In genomic region chr7:49754767-49755166, GRCm38 (mm10) we compare ENCODE assay signal across 9 mouse cellular contexts. TPM values are rescaled to one million over a fixed set of nuclear protein-coding genes. Genes with fewer than 3 reads are reported as not detected.
DNase-seq lines count a peak whose midpoint lies in the region; ATAC-seq and TF ChIP-seq lines count a peak whose summit lies in the region.
"Had no signal": no experiment of that assay in that cellular context is flagged by ENCODE, and none has a peak within 500 bp of the region (broad histone marks: within the 10 kb centered on the region; RNA-seq: fewer than 3 reads in every experiment).

No protein-coding gene starts in this region.

- H3K4me3 ChIP-seq in kidney, embryonic 15.5 days (replicated peaks) = no peak overlapping the region
- no peak overlapping the region for H3K4me3 ChIP-seq in CH12.LX (replicated peaks in 1 of 3; ENCODE audit: low read depth in 2 of 3, low read length in 2 of 3, poor library complexity in 1 of 3)
- no peak overlapping the region for H3K4me3 ChIP-seq in forebrain, postnatal 0 days (ENCODE audit: low read depth, low read length)
- H3K4me3 ChIP-seq in layer of hippocampus, adult 2 months = no peak overlapping the region
- no peak overlapping the region for H3K4me3 ChIP-seq in midbrain, embryonic 12.5 days
- H3K4me3 ChIP-seq: embryonic facial prominence, embryonic 15.5 days had no signal

- no peaks in the 10 kb centered on the region for H3K79me2 ChIP-seq in CH12.LX (replicated peaks; ENCODE audit: control insufficient read depth, extremely low read depth, insufficient read depth, poor library complexity, severe bottlenecking)

- peaks cover 12% of the 10 kb centered on the region for H3K4me1 ChIP-seq in kidney, embryonic 15.5 days
- H3K4me1 ChIP-seq in CH12.LX (ENCODE audit: control insufficient read depth in 1 of 2, insufficient read depth in 2 of 2) = peaks cover 0 to 10% of the 10 kb centered on the region in 2 experiments; a peak in 2 of 4 replicates
- no peaks in the 10 kb centered on the region for H3K4me1 ChIP-seq in forebrain, postnatal 0 days (ENCODE audit: insufficient read depth)
- peaks cover 5% of the 10 kb centered on the region; the same call in 1 of the 2 replicates for H3K4me1 ChIP-seq in midbrain, embryonic 12.5 days

- in situ Hi-C loops in CH12.LX (cut with MboI; ENCODE audit: low pct_ligation_motif_present, low pct_unique_long_range_greater_than_20kb, low sequenced_read_pairs) = loop anchor here (5.0 to 10.0 kb wide), 2 partner anchors 137 to 280 kb away; no protein-coding TSS in a partner anchor

- no peak for TF ChIP-seq POLR2A in CH12.LX (IDR thresholded peaks at IDR 0.05; ENCODE audit: low read depth, low read length)

- no peak overlapping the region for H3K9ac ChIP-seq in kidney, embryonic 15.5 days
- H3K9ac ChIP-seq in CH12.LX (ENCODE audit: insufficient read depth, low read depth) = no peak overlapping the region
- no peak overlapping the region for H3K9ac ChIP-seq in forebrain, postnatal 0 days
- H3K9ac ChIP-seq in midbrain, embryonic 12.5 days (replicated peaks) = no peak overlapping the region
- H3K9ac ChIP-seq: embryonic facial prominence, embryonic 15.5 days had no signal

- no peak overlapping the region for H3K4me2 ChIP-seq in kidney, embryonic 15.5 days
- peak overlapping the region; percentile 89 for H3K4me2 ChIP-seq in CH12.LX (ENCODE audit: insufficient read depth, low read depth, poor library complexity, severe bottlenecking)
- H3K4me2 ChIP-seq in forebrain, postnatal 0 days (ENCODE audit: low read depth) = no peak overlapping the region
- H3K4me2 ChIP-seq in midbrain, embryonic 12.5 days (replicated peaks) = no peak overlapping the region
- H3K4me2 ChIP-seq: embryonic facial prominence, embryonic 15.5 days had no signal

- no peaks in the 10 kb centered on the region for H3K36me3 ChIP-seq in kidney, embryonic 15.5 days
- H3K36me3 ChIP-seq in CH12.LX (replicated peaks in 1 of 2; ENCODE audit: control insufficient read depth in 1 of 2, insufficient read depth in 1 of 2, low read length in 1 of 2) = no peaks in the 10 kb centered on the region
- H3K36me3 ChIP-seq in forebrain, postnatal 0 days (ENCODE audit: insufficient read depth) = no peaks in the 10 kb centered on the region
- H3K36me3 ChIP-seq in midbrain, embryonic 12.5 days = no peaks in the 10 kb centered on the region
- H3K36me3 ChIP-seq: embryonic facial prominence, embryonic 15.5 days had no signal

- H3K27me3 ChIP-seq in kidney, embryonic 15.5 days = peaks cover 36% of the 10 kb centered on the region
- no peaks in the 10 kb centered on the region for H3K27me3 ChIP-seq in CH12.LX (replicated peaks)
- peaks cover 52% of the 10 kb centered on the region for H3K27me3 ChIP-seq in forebrain, postnatal 0 days (ENCODE audit: insufficient read depth, low read length)
- peaks cover 75% of the 10 kb centered on the region for H3K27me3 ChIP-seq in midbrain, embryonic 12.5 days

- ATAC-seq in kidney, embryonic 15.5 days (replicated peaks; ENCODE audit: low FRiP score) = no peak
- ATAC-seq in forebrain, postnatal 0 days = 0 out of 2 replicates have a peak, but pooled peaks have one; percentile 19
- peak; percentile 16; the same call in 1 of the 2 replicates for ATAC-seq in midbrain, embryonic 12.5 days (ENCODE audit: low FRiP score, low read depth)

- no peak for TF ChIP-seq EP300 in CH12.LX (IDR thresholded peaks at IDR 0.05; ENCODE audit: low read length)

- dilution Hi-C loops in CH12.LX (cut with MboI; ENCODE audit: extremely low pct_ligation_motif_present, extremely low pct_unique_long_range_greater_than_20kb, low sequenced_read_pairs) = no loop called here

- peak; percentile 83 to 84 for TF ChIP-seq CTCF in CH12.LX (conservative IDR thresholded peaks at IDR 0.05 in 1 of 2, IDR thresholded peaks at IDR 0.05 in 1 of 2; ENCODE audit: low read depth in 2 of 2, low read length in 2 of 2)
- TF ChIP-seq CTCF in forebrain, postnatal 0 days (IDR thresholded peaks at IDR 0.05; ENCODE audit: low read depth) = peak; percentile 79
- TF ChIP-seq CTCF in layer of hippocampus, adult 2 months (conservative IDR thresholded peaks at IDR 0.05) = peak; percentile 97

- WGBS in kidney, embryonic 15.5 days = 7% methylated on average over 9 of the region's 9 CpGs
- 6% methylated on average over 9 of the region's 9 CpGs for WGBS in forebrain, postnatal 0 days
- 4% methylated on average over 9 of the region's 9 CpGs for WGBS in midbrain, embryonic 12.5 days

- no peaks in the 10 kb centered on the region for H3K9me3 ChIP-seq in kidney, embryonic 15.5 days (replicated peaks)
- H3K9me3 ChIP-seq in CH12.LX (replicated peaks; ENCODE audit: low read length) = peaks cover 7% of the 10 kb centered on the region
- H3K9me3 ChIP-seq in forebrain, postnatal 0 days (ENCODE audit: low read length) = no peaks in the 10 kb centered on the region
- no peaks in the 10 kb centered on the region for H3K9me3 ChIP-seq in midbrain, embryonic 12.5 days
- H3K9me3 ChIP-seq: embryonic facial prominence, embryonic 15.5 days had no signal

- peak; percentile 59 for TF ChIP-seq RAD21 in CH12.LX (IDR thresholded peaks at IDR 0.05; ENCODE audit: low read depth, low read length)

- no peak overlapping the region for H3K27ac ChIP-seq in kidney, embryonic 15.5 days
- no peak overlapping the region for H3K27ac ChIP-seq in CH12.LX (ENCODE audit: insufficient read depth, low read depth)
- H3K27ac ChIP-seq in forebrain, postnatal 0 days (ENCODE audit: low read depth, low read length) = no peak overlapping the region
- H3K27ac ChIP-seq in layer of hippocampus, adult 2 months = no peak overlapping the region
- H3K27ac ChIP-seq in midbrain, embryonic 12.5 days (replicated peaks) = no peak overlapping the region
- H3K27ac ChIP-seq: embryonic facial prominence, embryonic 15.5 days had no signal

- peak; percentile 33 for DNase-seq in kidney, adult 11 months
- DNase-seq in CH12.LX (ENCODE audit: extremely low read depth) = peak; percentile 67
- DNase-seq in brain, adult 2 months (ENCODE audit: low read depth, low spot score) = peak; percentile 58
- DNase-seq in forebrain, postnatal 0 days = peak; percentile 66
- peak in 1 of 2 experiments; percentile 66 for DNase-seq in layer of hippocampus, adult 2 months (ENCODE audit: low spot score in 2 of 2)
- peak; percentile 41 to 48 for DNase-seq in thymus, adult 18-20 months

TF ChIP-seq in CH12.LX, 34 proteins besides CTCF, POLR2A, EP300 and RAD21:
- TF ChIP-seq ZC3H11A (IDR thresholded peaks at IDR 0.05; ENCODE audit: low read depth, low read length) (no peak), NRF1 (IDR thresholded peaks at IDR 0.05; ENCODE audit: low read depth, low read length) (peak; percentile 51; the same call in 1 of the 2 replicates), ZKSCAN1 (IDR thresholded peaks at IDR 0.05; ENCODE audit: borderline replicate concordance, low read depth, low read length) (no peak), MYC (IDR thresholded peaks at IDR 0.05; ENCODE audit: low read depth, low read length) (0 out of 2 replicates have a peak, but pooled peaks have one; percentile 21), SMC3 (IDR thresholded peaks at IDR 0.05; ENCODE audit: low read depth, low read length) (peak; percentile 72)

RNA-seq across cellular contexts. Expression of gene Htatip2, which starts 4.1 kb away (rescaled TPM):
- 8.3 and 8.6 TPM in 2 replicates for polyA plus RNA-seq in kidney, embryonic 15.5 days (2015; fragmentation: Nextera tagmentation; extraction: Ambion mirVana)
- not detected in 2 replicates for total RNA-seq in CH12.LX (2012; rRNA removed)
- not detected in 2 replicates for total RNA-seq in CH12.LX (2014; rRNA removed)
- not detected in 2 replicates for polyA plus RNA-seq in CH12.LX (2012; ENCODE audit: insufficient read length, low read depth)
- total RNA-seq in forebrain, postnatal 0 days (2014; rRNA removed) = 1.1 and 1.6 TPM in 2 replicates
- 4.7 and 5.5 TPM in 2 replicates for polyA plus RNA-seq in forebrain, postnatal 0 days (2015; fragmentation: Nextera tagmentation; extraction: Ambion mirVana)
- 10 to 100 TPM; 10.9 to 12.5 TPM for total RNA-seq in layer of hippocampus, adult 2 months (2021)
- polyA plus RNA-seq in midbrain, embryonic 12.5 days (2016; fragmentation: Nextera tagmentation; extraction: Ambion mirVana) = 9.3 and 12.2 TPM in 2 replicates

RNA-seq across cellular contexts. Expression of gene Prmt3, which starts 23.4 kb away (rescaled TPM):
- polyA plus RNA-seq in kidney, embryonic 15.5 days (2015; fragmentation: Nextera tagmentation; extraction: Ambion mirVana) = 62.5 and 65.8 TPM in 2 replicates
- total RNA-seq in CH12.LX (2012; rRNA removed) (47.9 and 54.4 TPM in 2 replicates), CH12.LX (2014; rRNA removed) (86.0 and 91.2 TPM in 2 replicates)
- 54.3 and 54.5 TPM in 2 replicates for polyA plus RNA-seq in CH12.LX (2012; ENCODE audit: insufficient read length, low read depth)
- total RNA-seq in forebrain, postnatal 0 days (2014; rRNA removed) = 55.5 and 60.6 TPM in 2 replicates
- polyA plus RNA-seq in forebrain, postnatal 0 days (2015; fragmentation: Nextera tagmentation; extraction: Ambion mirVana) = 41.4 and 42.3 TPM in 2 replicates
- total RNA-seq in layer of hippocampus, adult 2 months (2021) = 10 to 100 TPM; 33.5 to 35.0 TPM
- polyA plus RNA-seq in midbrain, embryonic 12.5 days (2016; fragmentation: Nextera tagmentation; extraction: Ambion mirVana) = 74.7 and 78.4 TPM in 2 replicates
